Mouse (Mus musculus): ENCODE data around the gene Reps1.
"Not testable (repeated sequence)": the region's sequence is repeated elsewhere in the genome, so short reads cannot be mapped to it uniquely, and the experiment has no call there.

Reps1 gene

GRCm38 (mm10) chr10:18064606-18065228, 9.1 kb downstream of the Reps1 start:
- DNase-seq (ENCODE audit: low spot score), result no peak

GRCm38 (mm10) chr10:18066031-18066439, 10.4 kb downstream of the Reps1 start:
- no peak for DNase-seq (ENCODE audit: low spot score)

DNA sequence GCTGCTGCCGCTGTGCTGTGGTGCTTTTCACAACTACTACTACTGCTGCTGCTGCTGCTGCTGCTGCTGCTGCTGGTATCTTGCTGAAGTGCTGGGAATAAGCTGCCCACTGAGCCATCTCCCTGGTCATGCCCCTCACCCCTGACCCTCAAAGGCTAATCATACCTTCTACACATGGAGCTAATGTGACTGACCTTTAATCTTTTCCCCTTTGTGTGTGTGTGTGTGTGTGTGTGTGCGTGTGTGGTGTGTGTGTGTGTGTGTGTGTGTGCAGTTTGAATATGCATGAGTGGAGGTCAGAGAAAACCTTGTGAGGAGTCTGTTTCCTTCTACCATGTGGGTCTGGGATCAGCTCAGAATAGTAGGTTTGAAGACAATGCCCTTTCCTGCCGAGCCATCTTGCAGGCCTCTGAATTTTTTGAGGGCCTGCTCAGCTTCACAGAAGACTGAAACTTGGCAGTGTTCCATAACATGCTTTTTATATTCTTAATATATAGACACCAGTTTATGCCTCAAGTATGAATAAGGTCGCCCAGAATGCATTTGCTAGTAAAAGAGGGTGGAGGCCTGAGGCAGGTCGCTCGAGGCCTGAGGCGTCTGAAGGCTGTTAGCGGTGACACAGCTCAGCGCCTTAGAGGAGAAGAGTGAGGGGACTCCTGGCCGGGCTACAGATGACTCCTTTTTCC, 12.2 kb downstream of the Reps1 start:
- DNase-seq (ENCODE audit: low spot score), result no peak

DNA sequence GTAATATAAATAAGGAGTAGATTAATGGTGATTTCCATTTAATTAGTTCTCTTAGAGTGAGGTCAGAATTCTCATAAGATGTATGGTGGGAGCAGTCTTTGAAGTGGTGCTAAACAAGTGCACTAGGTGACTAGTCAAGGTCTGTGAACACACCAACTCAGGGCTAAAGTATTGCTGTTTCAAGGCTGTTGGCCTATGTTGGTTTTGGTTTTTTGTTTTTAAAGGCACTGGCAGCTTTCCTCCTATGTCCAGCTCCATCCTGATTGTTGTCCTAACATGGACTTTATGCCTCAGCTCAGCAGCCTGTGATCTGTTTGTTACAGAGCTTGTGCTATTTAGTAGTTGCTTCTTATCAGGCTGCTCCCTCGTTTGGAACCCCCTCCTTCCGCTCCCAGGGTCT, 13.2 kb downstream of the Reps1 start:
- no peak for DNase-seq (ENCODE audit: low spot score)

DNA sequence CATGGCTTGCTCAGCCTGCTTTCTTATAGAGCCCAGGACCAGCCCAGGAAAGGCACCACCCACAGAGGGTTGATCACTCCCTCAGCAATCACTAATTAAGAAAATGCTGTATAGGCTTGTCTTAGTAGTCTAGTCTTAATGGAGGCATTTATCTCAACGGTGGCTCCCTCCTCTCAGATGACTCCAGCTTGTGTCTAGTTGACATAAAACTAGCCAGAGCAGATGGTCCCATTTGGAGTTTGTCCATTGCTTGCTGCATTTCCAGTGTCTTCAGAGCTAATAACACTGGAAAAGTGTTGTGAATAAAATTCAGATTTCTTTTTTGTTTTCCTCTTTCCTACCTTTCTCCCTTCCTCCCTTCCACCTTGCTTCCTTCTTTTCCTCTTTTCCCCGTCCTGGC, 13.9 kb downstream of the Reps1 start:
- no peak for DNase-seq (ENCODE audit: low spot score)

GRCm38 (mm10) chr10:18070144-18070543, 14.5 kb downstream of the Reps1 start:
- DNase-seq (ENCODE audit: low spot score), result no peak

- DNase-seq (ENCODE audit: low spot score), result no peak
Measured at GRCm38 (mm10) chr10:18070616-18071015, 15.0 kb downstream of the Reps1 start.

DNA sequence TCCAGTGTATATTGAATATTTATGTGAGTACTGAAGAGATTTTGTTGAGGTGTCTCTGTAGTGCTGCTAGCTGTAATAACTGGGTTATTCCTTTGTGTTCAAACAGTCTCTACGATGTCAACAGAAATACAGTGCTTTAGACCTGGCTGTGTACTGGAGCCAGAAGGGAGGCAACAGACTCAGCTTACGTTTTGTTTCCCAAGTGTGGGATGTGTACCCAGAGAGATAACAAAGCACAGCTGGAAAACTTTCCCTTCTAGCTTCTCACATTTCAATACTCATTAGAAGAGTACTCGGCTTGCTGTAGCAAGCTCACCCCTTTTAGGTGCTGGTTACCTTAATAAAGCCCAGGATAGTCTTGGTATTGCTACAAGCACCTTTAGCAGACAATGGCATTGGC, 17.2 kb downstream of the Reps1 start:
- no peak for DNase-seq (ENCODE audit: low spot score)

DNA sequence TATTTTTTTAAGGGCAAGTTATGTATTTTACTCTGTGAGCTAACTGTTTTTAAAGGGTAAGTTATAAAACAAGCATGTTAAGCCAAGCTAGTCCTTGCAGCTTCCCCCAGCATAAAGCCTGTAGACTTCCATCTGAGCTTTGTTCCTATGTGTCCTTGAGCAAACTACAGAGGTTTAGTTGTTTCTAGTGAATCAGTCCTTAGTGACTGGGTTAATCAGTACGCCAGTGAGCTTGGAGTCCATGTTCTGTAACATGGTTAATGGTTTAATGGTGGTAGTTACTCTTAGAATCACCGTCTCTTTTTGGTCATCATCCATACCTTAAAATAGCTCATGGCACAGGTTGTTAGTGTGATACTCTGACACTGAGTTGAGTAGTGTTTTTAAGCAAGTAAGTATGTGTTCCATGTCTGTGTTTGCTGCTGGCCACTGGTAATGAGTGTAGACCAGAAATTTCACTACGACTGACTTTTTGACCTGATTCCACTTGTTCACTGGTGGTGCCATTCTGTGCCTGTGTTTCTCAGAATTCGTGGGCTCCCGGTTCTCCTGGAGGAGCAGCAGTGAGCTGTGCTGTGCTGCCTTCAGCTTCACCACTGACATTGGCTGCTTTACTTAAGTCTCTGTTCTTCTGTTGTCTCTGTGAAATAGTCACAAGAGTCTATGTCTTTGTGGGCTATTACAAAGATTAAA, 18.9 kb downstream of the Reps1 start:
- DNase-seq (ENCODE audit: low spot score), result no peak

- no peak for DNase-seq (ENCODE audit: low spot score)
Measured at GRCm38 (mm10) chr10:18075845-18076244, 20.2 kb downstream of the Reps1 start.

DNA sequence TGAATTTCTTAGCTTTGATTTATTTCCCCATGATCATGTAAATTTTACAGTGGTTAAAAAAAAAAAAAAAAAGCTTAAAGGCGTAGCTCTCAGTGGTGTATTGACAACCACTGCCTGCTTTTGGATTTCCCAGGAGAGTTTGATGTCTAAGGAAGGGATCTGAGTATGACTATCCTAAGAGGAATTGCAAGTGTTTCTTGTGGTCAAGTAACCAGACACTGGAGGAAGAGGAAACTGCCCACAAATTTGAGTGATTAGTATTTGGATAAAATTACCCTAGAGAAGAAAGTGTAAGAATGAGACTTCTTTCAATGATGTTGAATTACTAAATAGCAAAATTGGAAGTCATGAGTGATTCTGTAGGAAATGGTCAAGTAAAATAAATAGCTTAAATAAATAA, 25.9 kb downstream of the Reps1 start:
- no peak for DNase-seq (ENCODE audit: low spot score)

DNA sequence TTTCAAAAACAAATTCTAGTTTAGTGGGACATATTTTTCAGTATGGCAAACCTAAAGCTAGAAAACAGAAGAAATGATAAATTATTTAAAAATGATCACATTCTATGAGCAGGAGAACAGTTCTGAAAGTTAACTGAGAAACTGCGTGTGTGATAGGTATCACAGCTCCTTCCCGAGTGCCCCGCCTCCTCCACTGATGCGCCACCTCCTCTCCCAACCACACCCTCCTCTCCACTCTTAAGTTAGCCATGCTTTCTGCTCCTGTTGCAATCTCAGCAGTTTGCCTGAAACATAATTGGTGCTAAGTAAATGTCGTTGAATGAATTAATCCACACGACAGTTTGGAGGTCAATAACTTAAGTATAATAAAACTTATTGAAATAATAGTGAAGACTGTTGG, 27.1 kb downstream of the Reps1 start:
- no peak for DNase-seq (ENCODE audit: low spot score)

DNA sequence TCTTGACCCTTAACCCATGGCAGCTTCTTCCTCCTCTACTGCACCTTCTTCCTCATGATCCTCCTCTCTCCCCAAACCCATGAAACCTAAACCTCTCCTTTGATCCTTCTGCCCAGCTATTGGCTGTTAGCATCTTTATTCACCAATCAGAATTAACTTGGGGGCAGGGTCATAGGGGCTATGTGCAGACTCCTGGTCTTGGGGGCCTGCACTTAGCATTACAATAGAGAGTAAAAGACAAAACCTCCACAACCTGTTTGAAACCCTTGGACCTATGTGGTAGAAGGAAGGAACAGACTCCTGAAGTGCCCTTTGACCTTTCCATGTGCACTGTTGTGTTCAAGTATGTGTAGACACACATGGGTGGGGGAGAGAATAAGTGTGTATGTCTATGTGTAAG, 35.0 kb downstream of the Reps1 start:
- no peak for DNase-seq (ENCODE audit: low spot score)

GRCm38 (mm10) chr10:18102166-18102565, 46.5 kb downstream of the Reps1 start:
- no peak for DNase-seq (ENCODE audit: low spot score)

DNA sequence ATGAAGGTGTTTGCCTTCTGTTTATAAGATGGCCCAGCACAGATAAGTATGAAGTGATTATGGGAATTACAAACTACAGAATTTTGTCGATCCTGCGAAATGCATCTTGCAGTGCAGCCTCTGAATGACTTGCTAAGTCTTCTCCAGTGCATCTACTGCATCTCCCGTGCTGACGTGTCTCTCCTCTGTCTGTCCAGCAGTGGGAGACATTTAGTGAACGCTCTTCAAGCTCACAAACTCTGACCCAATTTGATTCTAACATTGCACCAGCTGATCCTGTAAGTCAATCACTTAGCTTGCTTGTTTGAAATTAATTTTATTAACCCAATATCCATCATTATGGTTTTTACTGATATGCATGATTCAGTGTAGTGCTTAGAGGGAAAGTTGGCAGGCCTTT, 51.8 kb downstream of the Reps1 start:
- DNase-seq (ENCODE audit: low spot score), result no peak

- no peak for DNase-seq (ENCODE audit: low spot score)
Measured at GRCm38 (mm10) chr10:18110940-18111339, 55.3 kb downstream of the Reps1 start.

- no peak for DNase-seq (ENCODE audit: low spot score)
Measured at GRCm38 (mm10) chr10:18113473-18114093, 57.9 kb downstream of the Reps1 start.

DNA sequence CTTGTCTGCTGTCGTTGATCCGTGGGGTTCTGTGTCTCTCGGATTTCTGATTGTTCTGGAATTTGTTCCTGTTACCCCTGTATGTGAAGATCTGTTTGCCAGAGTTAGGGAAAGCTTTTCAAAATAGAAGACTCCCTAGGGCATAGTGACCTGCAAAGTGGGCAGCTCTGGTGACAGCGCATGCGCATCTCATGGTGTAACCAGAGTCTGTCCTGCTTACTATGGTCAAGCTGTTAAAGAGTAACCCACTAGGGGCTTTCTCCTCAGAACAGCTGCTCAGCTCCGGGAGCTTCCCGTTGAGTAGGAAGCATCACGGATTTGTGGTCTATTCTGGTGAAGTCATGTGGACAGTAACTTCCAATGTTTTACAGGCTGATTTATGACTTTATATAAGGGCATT, 62.7 kb downstream of the Reps1 start:
- no peak for DNase-seq (ENCODE audit: low spot score)

DNA sequence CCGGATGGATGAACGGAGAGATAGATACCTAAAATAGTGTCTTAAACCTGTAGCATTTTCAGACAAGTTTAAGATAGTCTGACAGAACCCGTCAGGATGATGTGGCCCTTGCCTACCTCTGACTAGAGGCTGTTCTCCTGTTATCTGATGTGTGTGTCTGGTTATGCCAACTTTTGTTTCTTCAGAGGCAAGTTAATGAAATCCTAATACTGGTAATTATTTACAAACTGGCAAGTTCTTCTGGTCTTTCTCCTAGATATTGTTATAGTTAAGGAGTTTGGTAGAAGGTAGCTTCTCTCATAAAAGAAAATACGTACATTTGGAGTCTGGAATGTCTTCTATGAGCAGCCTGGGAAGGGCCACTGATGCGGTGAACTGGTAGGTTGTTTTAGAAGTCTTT, 74.6 kb downstream of the Reps1 start:
- DNase-seq (ENCODE audit: low spot score), result no peak

DNA sequence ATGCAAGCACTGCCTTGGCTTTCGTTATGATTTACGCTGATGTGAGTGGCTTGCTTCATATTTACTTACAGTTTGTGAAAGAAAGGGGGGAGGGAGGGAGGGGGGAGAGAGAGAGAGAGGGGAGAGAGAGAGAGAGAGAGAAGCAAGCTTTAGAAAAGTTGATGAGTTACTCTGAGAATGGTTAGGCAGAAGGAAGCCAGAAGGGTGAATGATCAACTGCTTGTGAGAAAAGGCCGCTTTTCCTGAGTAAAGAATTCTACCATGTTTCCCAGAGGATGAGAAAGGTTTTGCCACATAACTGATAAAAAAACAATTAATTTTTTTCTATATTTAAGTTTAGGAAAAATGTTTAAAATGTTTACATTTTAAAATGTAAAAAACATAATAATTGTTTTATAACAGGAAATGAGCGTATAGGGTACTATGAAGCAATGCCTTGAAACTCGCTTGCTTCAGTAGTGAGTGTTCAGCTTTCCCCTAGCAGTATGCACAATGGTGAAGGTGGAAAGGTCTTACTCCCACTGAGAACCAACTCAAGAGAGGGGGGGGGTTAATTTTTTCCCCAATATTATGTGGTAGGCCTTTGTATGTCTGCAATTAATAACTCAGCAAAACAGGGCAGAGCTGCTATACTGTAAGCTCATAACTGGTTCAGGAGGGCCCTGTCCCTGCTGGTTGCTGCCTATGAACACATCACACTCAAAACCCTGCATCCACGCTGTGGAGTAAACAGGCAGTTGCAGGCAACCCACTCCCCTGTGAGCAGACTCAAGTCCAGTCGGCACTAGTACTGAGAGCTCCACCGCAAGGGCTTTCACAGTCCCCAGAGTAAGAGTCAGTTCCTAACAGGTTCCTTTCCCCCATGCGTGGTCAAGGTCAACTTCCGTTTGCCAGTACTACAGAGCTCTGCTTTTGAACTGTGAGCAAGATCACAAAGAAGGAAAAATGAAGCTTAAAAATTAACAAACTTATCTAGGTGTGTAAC, 76.3 kb downstream of the Reps1 start:
- DNase-seq (ENCODE audit: low spot score), result no peak

- not testable (repeated sequence) for DNase-seq (ENCODE audit: low spot score)
Measured at GRCm38 (mm10) chr10:18138853-18139503, 83.3 kb downstream of the Reps1 start.
